Mouse (Mus musculus) C2C12 (cell line): ENCODE measurements around the gene Mpig6b. TPM values are rescaled to one million over a fixed set of nuclear protein-coding genes. Genes with fewer than 3 reads are reported as not detected.

Experiments
- H3K27me3 ChIP-seq: one replicate; pipeline ENCODE4 v1.6.1; 2011; ENCODE audit not compliant: control insufficient read depth, insufficient read depth, insufficient read length
- H3K36me3 ChIP-seq: one replicate; pipeline ENCODE4 v1.6.1; 2011; ENCODE audit not compliant: control insufficient read depth, insufficient read depth
- H3K4me3 ChIP-seq: one replicate; pipeline ENCODE4 v1.5.1; 2011; ENCODE audit warnings: mild to moderate bottlenecking, control low read depth; ENCODE audit not compliant: poor library complexity, insufficient read depth, severe bottlenecking
- H3K79me2 ChIP-seq: one replicate; pipeline ENCODE4 v1.6.1; 2011; ENCODE audit not compliant: control insufficient read depth, insufficient read depth
- H3K79me3 ChIP-seq: one replicate; pipeline ENCODE4 v1.6.1; 2011; ENCODE audit warnings: low read depth, control low read depth
- H3ac ChIP-seq: one replicate; pipeline ENCODE3; 2011; ENCODE audit warnings: low read depth; ENCODE audit not compliant: control insufficient read depth, insufficient read length
- CEBPB ChIP-seq: IDR thresholded peaks from one replicate; pipeline ENCODE4 v1.6.1; 2011; ENCODE audit warnings: low read depth, mild to moderate bottlenecking, control low read depth, moderate library complexity
- CTCF ChIP-seq: IDR thresholded peaks from one replicate; pipeline ENCODE4 v1.5.1; 2011; ENCODE audit not compliant: control insufficient read depth, insufficient read depth, insufficient read length
- FOSL1 ChIP-seq: IDR thresholded peaks from one replicate; pipeline ENCODE4 v1.8.0; 2011; ENCODE audit warnings: mild to moderate bottlenecking, low read length; ENCODE audit not compliant: poor library complexity, insufficient read depth, severe bottlenecking
- MAX ChIP-seq: IDR thresholded peaks from one replicate; pipeline ENCODE4 v1.6.1; 2011; ENCODE audit warnings: mild to moderate bottlenecking, control low read depth
- MYOD1 ChIP-seq: IDR thresholded peaks from one replicate; pipeline ENCODE4 v1.6.1; 2011; ENCODE audit warnings: low read depth; ENCODE audit not compliant: control insufficient read depth, insufficient read length
- MYOG ChIP-seq: IDR thresholded peaks from one replicate; pipeline ENCODE4 v1.6.1; 2011; ENCODE audit not compliant: control insufficient read depth, insufficient read length; ENCODE audit errors: extremely low read depth
- USF1 ChIP-seq: IDR thresholded peaks from one replicate; pipeline ENCODE4 v1.6.1; 2011; ENCODE audit warnings: low read depth, mild to moderate bottlenecking, control low read depth, moderate library complexity
- long read RNA-seq, 2 experiments: library from polyadenylated mRNA; unstranded; transcript quantifications; one replicate each; pipeline ENCODE4 v2.0.0; 2019 to 2020
- polyA plus RNA-seq: library from polyadenylated mRNA; unstranded; fragments of >200 nt; fragmentation: generic; extraction: Trizol; gene quantifications from one replicate; pipeline ENCODE4 v1.2.1, GENCODE M21; 2012; ENCODE audit warnings: missing spikeins

Gene Mpig6b
- polyA plus RNA-seq = 0.04 TPM
- long read RNA-seq, experiment 1 = 0 reads
- long read RNA-seq, experiment 2 = 0 reads

DNA sequence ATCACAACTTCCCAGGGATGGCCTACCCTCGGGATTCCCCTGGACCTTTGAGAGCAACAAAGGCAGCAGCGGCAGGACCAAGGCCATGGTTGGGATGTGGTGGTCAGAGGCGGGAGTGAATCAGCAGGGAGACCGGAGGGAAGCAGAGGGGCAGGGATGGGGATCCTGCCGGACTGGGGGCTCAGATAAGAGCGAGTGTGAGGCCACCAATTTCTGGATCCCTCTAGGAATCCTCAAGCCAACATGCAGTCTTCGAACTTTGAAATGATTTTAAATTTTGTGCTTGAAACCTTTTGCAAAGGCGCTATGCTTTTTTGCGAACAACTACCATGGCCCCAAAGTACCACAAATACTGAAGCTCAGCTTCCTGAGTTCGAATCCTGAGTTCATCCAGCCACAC lies at the start of gene Mpig6b:
Gene Mpig6b, minus strand, starts transcription at position 101 of the 400 bp plus-strand sequence.
- Histone ChIP-seq H3K79me2 (no peaks in the 10 kb centered on the region), H3K79me3 (no peaks in the 10 kb centered on the region), H3K36me3 (peaks cover 7% of the 10 kb centered on the region), H3ac (no peak within 1 kb of the TSS), H3K27me3 (peaks cover 3% of the 10 kb centered on the region), H3K4me3 (no peak within 1 kb of the TSS)
- TF ChIP-seq CEBPB = no peak
- TF ChIP-seq MAX = no peak
- no peak for TF ChIP-seq CTCF
- TF ChIP-seq MYOG = no peak
- no peak for TF ChIP-seq MYOD1
- TF ChIP-seq USF1 = no peak
- no peak for TF ChIP-seq FOSL1

DNA sequence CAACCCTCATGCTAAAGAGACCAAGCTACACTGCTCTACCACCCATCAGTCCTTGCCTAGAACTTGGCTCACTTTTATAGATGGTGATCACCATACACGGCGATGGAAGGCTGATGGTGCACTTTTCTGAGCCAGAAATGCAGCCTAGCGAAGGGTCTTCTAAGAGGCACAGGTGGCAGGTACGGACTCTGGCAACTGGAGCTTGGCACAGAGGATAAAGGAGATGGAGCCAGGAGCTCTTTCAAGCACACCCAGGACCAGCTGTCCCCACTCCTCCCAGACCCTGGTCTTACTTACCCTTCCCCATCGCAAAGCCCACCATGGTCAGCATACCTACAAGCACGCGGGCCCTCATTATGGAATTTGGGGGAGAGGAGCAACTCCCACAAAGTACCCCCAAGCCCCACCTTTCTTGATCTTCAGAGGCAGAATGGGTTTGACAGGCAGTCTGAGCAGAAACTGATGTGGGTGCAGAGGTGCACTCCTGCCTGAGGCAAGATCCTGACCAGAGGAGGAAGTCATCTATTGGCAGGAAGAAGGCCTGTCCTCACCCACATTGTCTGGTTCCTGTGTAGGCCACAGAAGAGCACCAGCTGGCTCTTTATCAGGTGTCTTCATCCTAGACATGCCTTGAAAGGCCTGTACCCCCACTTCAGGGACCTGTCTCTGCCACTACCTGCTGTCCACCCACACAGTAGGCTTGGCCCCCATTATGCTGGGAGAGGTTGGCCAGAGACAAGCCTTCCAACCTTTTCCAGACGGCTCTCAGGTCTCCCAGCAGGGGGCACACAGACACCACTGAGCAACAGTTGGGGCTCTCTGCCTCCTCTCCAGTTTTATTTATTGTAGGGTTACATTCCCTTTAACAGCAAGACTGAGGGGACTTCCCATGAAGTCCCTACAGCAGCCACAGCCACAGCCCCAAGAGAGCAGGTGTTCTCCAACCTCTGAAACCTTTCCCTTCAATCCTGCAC lies 49.3 kb upstream of the Mpig6b start, which contains the start of gene Ly6g5b:
Gene Ly6g5b, minus strand, starts transcription at position 383 of the 974 bp plus-strand sequence.
- Histone ChIP-seq H3K4me3 (no peak within 1 kb of the TSS), H3K79me3 (peaks cover 9% of the 10 kb centered on the region), H3ac (no peak within 1 kb of the TSS), H3K79me2 (peaks cover 20% of the 10 kb centered on the region), H3K36me3 (peaks cover 49% of the 10 kb centered on the region), H3K27me3 (no peaks in the 10 kb centered on the region)
- TF ChIP-seq MAX (no peak), MYOD1 (no peak), CTCF (no peak), FOSL1 (no peak), MYOG (no peak), CEBPB (no peak), USF1 (no peak)

DNA sequence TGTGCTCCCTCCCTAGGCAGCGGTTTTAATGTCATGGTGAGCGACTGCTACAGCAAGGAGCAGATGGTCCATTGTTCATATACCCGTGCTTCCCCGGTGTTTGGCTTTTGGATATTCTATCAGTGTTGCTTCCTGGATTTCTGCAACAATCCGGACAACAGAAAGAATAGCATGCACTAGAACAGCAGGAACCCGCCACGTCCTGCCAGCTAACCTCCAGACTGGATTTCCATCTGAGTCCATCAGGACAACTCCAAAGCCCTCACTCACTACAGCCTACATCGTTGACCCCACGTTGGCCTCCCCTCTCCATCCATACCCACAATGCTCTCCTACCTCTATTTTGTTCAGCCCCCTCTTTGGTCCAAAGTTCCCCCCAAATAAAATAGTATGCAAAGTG lies 45.8 kb upstream of the Mpig6b start:
- no peak for TF ChIP-seq MYOD1
- no peak for TF ChIP-seq USF1
- TF ChIP-seq CTCF = no peak
- TF ChIP-seq CEBPB = no peak
- TF ChIP-seq MAX = no peak
- no peak for TF ChIP-seq FOSL1
- H3K79me3 ChIP-seq = no peaks in the 10 kb centered on the region
- H3K27me3 ChIP-seq = no peaks in the 10 kb centered on the region
- H3K79me2 ChIP-seq = no peaks in the 10 kb centered on the region
- H3K4me3 ChIP-seq = no peak overlapping the region
- H3ac ChIP-seq = no peak overlapping the region
- peaks cover 23% of the 10 kb centered on the region for H3K36me3 ChIP-seq

DNA sequence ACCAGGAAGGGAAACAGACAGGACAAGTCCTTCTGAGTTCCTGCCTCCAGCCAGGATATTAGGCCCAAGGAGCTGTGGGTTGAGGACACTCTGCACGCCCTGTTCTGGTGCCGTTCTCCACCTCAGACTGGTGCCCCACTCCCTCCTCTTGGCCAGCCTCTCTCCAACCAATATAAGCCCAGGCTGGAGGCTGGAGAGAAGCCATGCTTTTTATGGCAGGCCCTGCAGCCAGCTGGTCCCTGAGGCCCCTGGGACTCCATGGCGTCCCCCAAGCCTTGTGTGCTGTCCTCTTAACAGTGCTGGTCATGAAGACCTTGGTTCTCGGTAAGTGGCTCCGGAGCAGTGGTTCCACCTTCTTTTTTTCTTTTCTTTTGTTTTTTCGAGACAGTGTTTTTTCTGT lies 42.1 kb upstream of the Mpig6b start, which contains the start of gene Ly6g5c:
Gene Ly6g5c, plus strand, starts transcription at position 183 of the 400 bp plus-strand sequence.
- no peak within 1 kb of the TSS for H3K4me3 ChIP-seq
- H3K79me3 ChIP-seq = no peaks in the 10 kb centered on the region
- H3K36me3 ChIP-seq = no peaks in the 10 kb centered on the region
- no peaks in the 10 kb centered on the region for H3K27me3 ChIP-seq
- H3ac ChIP-seq = no peak within 1 kb of the TSS
- no peaks in the 10 kb centered on the region for H3K79me2 ChIP-seq
- TF ChIP-seq CTCF (no peak), USF1 (no peak), MAX (no peak), FOSL1 (no peak)

DNA sequence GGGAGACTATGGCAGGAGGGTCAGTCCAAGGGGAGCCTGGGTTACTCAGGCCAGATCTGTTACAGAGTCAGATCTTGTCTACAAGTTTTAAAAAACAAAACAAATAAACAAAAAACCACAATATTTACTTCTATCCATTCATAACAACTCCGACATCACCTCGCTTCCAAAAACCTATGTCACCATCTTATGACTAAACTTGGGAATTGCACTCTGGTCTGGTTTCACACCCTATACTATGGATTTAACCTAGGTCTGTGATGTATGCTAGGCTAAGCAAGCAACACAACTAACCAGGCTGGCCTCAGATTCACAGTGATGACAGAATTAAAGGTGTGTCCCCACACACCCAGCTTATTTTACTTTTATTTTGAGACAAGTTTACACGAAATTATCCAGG lies 40.5 kb upstream of the Mpig6b start:
- Histone ChIP-seq H3K27me3 (no peaks in the 10 kb centered on the region), H3K36me3 (no peaks in the 10 kb centered on the region)

More for the DNA sequence above, 40.5 kb upstream of the Mpig6b start:
- no peak overlapping the region for H3K4me3 ChIP-seq
- no peaks in the 10 kb centered on the region for H3K79me2 ChIP-seq
- no peak for TF ChIP-seq MAX
- TF ChIP-seq MYOD1 = no peak
- TF ChIP-seq USF1 = no peak
- TF ChIP-seq FOSL1 = no peak
- no peak for TF ChIP-seq CEBPB
- no peak for TF ChIP-seq MYOG
- no peak for TF ChIP-seq CTCF
- H3ac ChIP-seq = no peak overlapping the region
- H3K79me3 ChIP-seq = no peaks in the 10 kb centered on the region
